Mouse (Mus musculus): ENCODE data around the gene Pramel1. TPM values are rescaled to one million over a fixed set of nuclear protein-coding genes. Genes with fewer than 3 reads are reported as not detected.

The Pramel1 gene
- total RNA-seq, 2 experiments from 2014 or later, result not detected

Other genes with a start within 250 kb of the Pramel1 start
- gene Prdm2, start 181.4 kb upstream of the Pramel1 start, total RNA-seq (2021), result 10 to 100 TPM; 26.2 to 28.1 TPM
- 1 to 10 TPM; 5.1 to 7.4 TPM for gene Pdpn, start 94.9 kb upstream of the Pramel1 start, total RNA-seq (2021)
- gene Lrrc38, start 44.7 kb upstream of the Pramel1 start, total RNA-seq (2021), result under 1 TPM in 1 of 2 experiments, not detected in 1; 0.26 TPM
- 10 to 100 TPM; 11.5 to 12.3 TPM for gene Pramef8, start 18.0 kb downstream of the Pramel1 start, total RNA-seq (2021)
- not detected for gene Oog4, start 55.9 kb downstream of the Pramel1 start, total RNA-seq (2021)
- gene Gm13043, start 116.9 kb downstream of the Pramel1 start, total RNA-seq (2021), result not detected
- not detected for gene Gm13040, start 141.5 kb downstream of the Pramel1 start, total RNA-seq (2021)
- not detected for gene BC080695, start 157.3 kb downstream of the Pramel1 start, total RNA-seq (2021)
- not detected for gene Gm13057, start 157.3 kb downstream of the Pramel1 start, total RNA-seq (2021)
- not detected for gene Gm13083, start 220.6 kb downstream of the Pramel1 start, total RNA-seq (2021)